In genomic region chr10:79897316-79898245, GRCm38 (mm10) we compare ENCODE assay signal across 14 mouse cellular contexts. TPM values are rescaled to one million over a fixed set of nuclear protein-coding genes. Genes with fewer than 3 reads are reported as not detected.
DNase-seq lines count a peak whose midpoint lies in the region; ATAC-seq lines count a peak whose summit lies in the region.
"Had no signal": no experiment of that assay in that cellular context is flagged by ENCODE, and none has a peak within 500 bp of the region (broad histone marks: within the 10 kb centered on the region; RNA-seq: fewer than 3 reads in every experiment).

No protein-coding gene starts in this region.

- WGBS in intestine, embryonic 15.5 days: 42% methylated on average over 20 of the region's 20 CpGs
- 55% methylated on average over 20 of the region's 20 CpGs for WGBS in liver, embryonic 13.5 days (ENCODE audit: insufficient replicate concordance)
- 54% methylated on average over 20 of the region's 20 CpGs for WGBS in midbrain, embryonic 10.5 days
- 50% methylated on average over 20 of the region's 20 CpGs for WGBS in heart, embryonic 12.5 days

- peak; percentile 33 for DNase-seq in embryo, embryonic 10 days (ENCODE audit: low spot score)
- no peak for DNase-seq in embryo, embryonic 11 days
- DNase-seq in CD4-positive, CD25-positive, alpha-beta regulatory T cell, adult 2 months (ENCODE audit: low read depth, low spot score): peak; percentile 67
- no peak for DNase-seq in liver, embryonic 13.5 days
- no peak for DNase-seq in cerebellum, adult 8-10 months
- DNase-seq in midbrain, embryonic 10.5 days (ENCODE audit: low spot score): no peak
- DNase-seq: cerebellum, adult 11-12 months; right cerebral cortex, adult 18-20 months had no signal

- H3K27me3 ChIP-seq in intestine, embryonic 15.5 days (replicated peaks): no peaks in the 10 kb centered on the region
- H3K27me3 ChIP-seq in liver, embryonic 13.5 days: no peaks in the 10 kb centered on the region
- peaks cover 69% of the 10 kb centered on the region for H3K27me3 ChIP-seq in midbrain, embryonic 10.5 days (ENCODE audit: low read depth, poor library complexity, severe bottlenecking)
- H3K27me3 ChIP-seq in heart, embryonic 12.5 days (replicated peaks): no peaks in the 10 kb centered on the region

- peaks cover 26% of the 10 kb centered on the region for H3K36me3 ChIP-seq in intestine, embryonic 15.5 days
- H3K36me3 ChIP-seq in liver, embryonic 13.5 days: peaks cover 38% of the 10 kb centered on the region
- H3K36me3 ChIP-seq in midbrain, embryonic 10.5 days: peaks cover 74% of the 10 kb centered on the region
- peaks cover 67% of the 10 kb centered on the region for H3K36me3 ChIP-seq in heart, embryonic 12.5 days

- peak; percentile 49 for ATAC-seq in intestine, embryonic 15.5 days
- ATAC-seq in liver, embryonic 13.5 days (ENCODE audit: low read depth): peak; percentile 60
- no peak for ATAC-seq in heart, embryonic 12.5 days (ENCODE audit: insufficient number of reproducible peaks, low FRiP score)

- H3K4me3 ChIP-seq in intestine, embryonic 15.5 days (replicated peaks): no peak overlapping the region
- H3K4me3 ChIP-seq in liver, embryonic 13.5 days (replicated peaks): no peak overlapping the region
- H3K4me3 ChIP-seq in midbrain, embryonic 10.5 days: no peak overlapping the region
- no peak overlapping the region for H3K4me3 ChIP-seq in heart, embryonic 12.5 days
- H3K4me3 ChIP-seq: heart, adult 2 months; hindbrain, embryonic 12.5 days had no signal

- H3K4me2 ChIP-seq in intestine, embryonic 15.5 days (replicated peaks): no peak overlapping the region
- H3K4me2 ChIP-seq in liver, embryonic 13.5 days: peak overlapping the region; percentile 29
- H3K4me2 ChIP-seq in heart, embryonic 12.5 days: no peak overlapping the region
- H3K4me2 ChIP-seq: hindbrain, embryonic 12.5 days had no signal

- peaks cover 15% of the 10 kb centered on the region for H3K4me1 ChIP-seq in intestine, embryonic 15.5 days (replicated peaks)
- peaks cover 25% of the 10 kb centered on the region for H3K4me1 ChIP-seq in liver, embryonic 13.5 days (replicated peaks)
- H3K4me1 ChIP-seq in midbrain, embryonic 10.5 days: peaks cover 32% of the 10 kb centered on the region
- no peaks in the 10 kb centered on the region; the same call in 1 of the 2 replicates for H3K4me1 ChIP-seq in heart, embryonic 12.5 days (replicated peaks)

- H3K9me3 ChIP-seq in intestine, embryonic 15.5 days: no peaks in the 10 kb centered on the region
- no peaks in the 10 kb centered on the region for H3K9me3 ChIP-seq in liver, embryonic 13.5 days (replicated peaks)
- H3K9me3 ChIP-seq in midbrain, embryonic 10.5 days (replicated peaks): no peaks in the 10 kb centered on the region
- no peaks in the 10 kb centered on the region for H3K9me3 ChIP-seq in heart, embryonic 12.5 days (replicated peaks)
- H3K9me3 ChIP-seq: hindbrain, embryonic 12.5 days had no signal

- no peak overlapping the region for H3K9ac ChIP-seq in intestine, embryonic 15.5 days
- no peak overlapping the region; the same call in 1 of the 2 replicates for H3K9ac ChIP-seq in liver, embryonic 13.5 days
- no peak overlapping the region for H3K9ac ChIP-seq in heart, embryonic 12.5 days
- H3K9ac ChIP-seq: hindbrain, embryonic 12.5 days had no signal

- no peak overlapping the region for H3K27ac ChIP-seq in intestine, embryonic 15.5 days
- H3K27ac ChIP-seq in liver, embryonic 13.5 days: peak overlapping the region; percentile 50
- H3K27ac ChIP-seq in midbrain, embryonic 10.5 days (replicated peaks): no peak overlapping the region
- no peak overlapping the region for H3K27ac ChIP-seq in heart, embryonic 12.5 days (ENCODE audit: poor library complexity, severe bottlenecking)
- H3K27ac ChIP-seq: heart, adult 2 months; hindbrain, embryonic 12.5 days had no signal

RNA-seq across cellular contexts. Expression of gene Cfd, which starts 6.9 kb away (rescaled TPM):
- polyA plus RNA-seq in intestine, embryonic 15.5 days (2015; fragmentation: Nextera tagmentation; extraction: Ambion mirVana): not detected in 2 replicates
- not detected in 2 replicates for polyA plus RNA-seq in liver, embryonic 13.5 days (2015; fragmentation: Nextera tagmentation; extraction: Ambion mirVana)
- not detected in 2 replicates for polyA plus RNA-seq in midbrain, embryonic 10.5 days (2016; fragmentation: Nextera tagmentation; extraction: Ambion mirVana)
- not detected in 2 replicates for polyA plus RNA-seq in heart, embryonic 12.5 days (2016; fragmentation: Nextera tagmentation; extraction: Ambion mirVana)
- polyA plus RNA-seq: hindbrain, embryonic 12.5 days; neural tube, embryonic 11.5 days had no signal

RNA-seq across cellular contexts. Expression of gene Med16, which starts 11.1 kb away (rescaled TPM):
- 37.3 and 39.8 TPM in 2 replicates for polyA plus RNA-seq in intestine, embryonic 15.5 days (2015; fragmentation: Nextera tagmentation; extraction: Ambion mirVana)
- 16.9 and 19.0 TPM in 2 replicates for polyA plus RNA-seq in liver, embryonic 13.5 days (2015; fragmentation: Nextera tagmentation; extraction: Ambion mirVana)
- polyA plus RNA-seq in midbrain, embryonic 10.5 days (2016; fragmentation: Nextera tagmentation; extraction: Ambion mirVana): 69.8 and 70.8 TPM in 2 replicates
- 48.3 and 50.1 TPM in 2 replicates for polyA plus RNA-seq in heart, embryonic 12.5 days (2016; fragmentation: Nextera tagmentation; extraction: Ambion mirVana)

RNA-seq across cellular contexts. Expression of gene Elane, which starts 11.5 kb away (rescaled TPM):
- 1.1 and 2.6 TPM in 2 replicates for polyA plus RNA-seq in intestine, embryonic 15.5 days (2015; fragmentation: Nextera tagmentation; extraction: Ambion mirVana)
- 47.1 and 59.3 TPM in 2 replicates for polyA plus RNA-seq in liver, embryonic 13.5 days (2015; fragmentation: Nextera tagmentation; extraction: Ambion mirVana)
- polyA plus RNA-seq in midbrain, embryonic 10.5 days (2016; fragmentation: Nextera tagmentation; extraction: Ambion mirVana): 0.16 and 0.46 TPM in 2 replicates
- polyA plus RNA-seq in heart, embryonic 12.5 days (2016; fragmentation: Nextera tagmentation; extraction: Ambion mirVana): 0.47 TPM in 1 of 2 replicates, not detected in the other
- polyA plus RNA-seq: heart, adult 2 months; hindbrain, embryonic 12.5 days; neural tube, embryonic 11.5 days had no signal

RNA-seq across cellular contexts. Expression of gene Gm26602, which starts 13.1 kb away (rescaled TPM):
- 17.7 TPM in 1 of 2 replicates, not detected in the other for polyA plus RNA-seq in intestine, embryonic 15.5 days (2015; fragmentation: Nextera tagmentation; extraction: Ambion mirVana)
- 11.3 TPM in 1 of 2 replicates, not detected in the other for polyA plus RNA-seq in liver, embryonic 13.5 days (2015; fragmentation: Nextera tagmentation; extraction: Ambion mirVana)
- polyA plus RNA-seq in midbrain, embryonic 10.5 days (2016; fragmentation: Nextera tagmentation; extraction: Ambion mirVana): 2.0 and 5.5 TPM in 2 replicates
- 16.8 and 19.3 TPM in 2 replicates for polyA plus RNA-seq in heart, embryonic 12.5 days (2016; fragmentation: Nextera tagmentation; extraction: Ambion mirVana)
- polyA plus RNA-seq: heart, adult 2 months; neural tube, embryonic 11.5 days; testis, adult 2 months had no signal

RNA-seq across cellular contexts. Expression of gene Kiss1r, which starts 19.2 kb away (rescaled TPM):
- 0.52 and 1.1 TPM in 2 replicates for polyA plus RNA-seq in intestine, embryonic 15.5 days (2015; fragmentation: Nextera tagmentation; extraction: Ambion mirVana)
- 0.19 and 0.28 TPM in 2 replicates for polyA plus RNA-seq in liver, embryonic 13.5 days (2015; fragmentation: Nextera tagmentation; extraction: Ambion mirVana)
- 1.0 and 1.2 TPM in 2 replicates for polyA plus RNA-seq in midbrain, embryonic 10.5 days (2016; fragmentation: Nextera tagmentation; extraction: Ambion mirVana)
- polyA plus RNA-seq in heart, embryonic 12.5 days (2016; fragmentation: Nextera tagmentation; extraction: Ambion mirVana): 0.45 and 0.55 TPM in 2 replicates

Comparison
In these comparisons a context has a peak if more than half of its experiments do, and no peak if none do; other contexts are left out.
1. DNase-seq: peak in embryo, embryonic 10 days (single experiment) and CD4-positive, CD25-positive, alpha-beta regulatory T cell, adult 2 months (single experiment); none in embryo, embryonic 11 days (single experiment), liver, embryonic 13.5 days (single experiment), cerebellum, adult 8-10 months (single experiment) and midbrain, embryonic 10.5 days (single experiment).
2. RNA of gene Elane, which starts 11.5 kb away (polyA plus RNA-seq): 47.1 to 59.3 TPM in liver, embryonic 13.5 days; 1.1 to 2.6 TPM in intestine, embryonic 15.5 days, 0.47 TPM in heart, embryonic 12.5 days and 0.16 to 0.46 TPM in midbrain, embryonic 10.5 days; every median in the first group is over 10 times any median in the second.